Mouse (Mus musculus): ENCODE measurements around the gene Plcg1. TPM values are rescaled to one million over a fixed set of nuclear protein-coding genes. Genes with fewer than 3 reads are reported as not detected.

The Plcg1 gene
- polyA plus RNA-seq, 1 experiment from 2014 or later: 28.6 TPM

DNA sequence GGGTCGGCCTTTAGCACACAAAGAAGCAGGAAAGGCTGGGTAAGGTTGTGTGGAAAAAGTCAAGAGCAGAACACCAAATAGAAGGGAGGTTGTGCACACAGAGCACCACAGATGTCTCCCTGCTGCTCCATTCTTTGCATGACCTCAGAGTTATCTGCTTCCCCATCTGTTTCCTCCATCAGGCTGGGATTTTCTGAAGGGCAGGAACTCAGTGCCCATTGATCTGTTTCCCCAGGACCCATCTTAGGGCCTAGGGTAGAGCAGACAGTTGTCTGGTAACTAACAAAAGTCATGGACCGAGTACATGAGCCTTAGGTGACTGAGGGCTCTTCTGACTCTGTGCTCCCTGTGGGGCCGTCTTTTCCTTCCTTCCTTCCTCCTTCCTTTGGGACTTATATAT is 10.5 kb downstream of the Plcg1 start:
- no peaks in the 10 kb centered on the region for H3K36me3 ChIP-seq (ENCODE audit: control insufficient read depth, insufficient read depth, low read length)
- H3K27ac ChIP-seq (ENCODE audit: low read length): 0 out of 2 replicates have a peak overlapping the region, but pooled peaks have one; percentile 14
- H3K4me1 ChIP-seq (ENCODE audit: control insufficient read depth, insufficient read depth, low read length): peaks cover 34% of the 10 kb centered on the region
- no peak overlapping the region for H3K4me2 ChIP-seq (ENCODE audit: low read depth, low read length)
- no peak for ATAC-seq (ENCODE audit: insufficient read depth, low FRiP score)
- no peaks in the 10 kb centered on the region for H3K9me3 ChIP-seq (replicated peaks; ENCODE audit: control insufficient read depth, low read length)
- no peak overlapping the region for H3K9ac ChIP-seq (ENCODE audit: low read length)
- WGBS: 58% methylated on average over 3 of the region's 3 CpGs
- no peak overlapping the region for H3K4me3 ChIP-seq (replicated peaks; ENCODE audit: low read length)
- no peaks in the 10 kb centered on the region for H3K27me3 ChIP-seq (ENCODE audit: control insufficient read depth, insufficient read depth, low read length)

DNA sequence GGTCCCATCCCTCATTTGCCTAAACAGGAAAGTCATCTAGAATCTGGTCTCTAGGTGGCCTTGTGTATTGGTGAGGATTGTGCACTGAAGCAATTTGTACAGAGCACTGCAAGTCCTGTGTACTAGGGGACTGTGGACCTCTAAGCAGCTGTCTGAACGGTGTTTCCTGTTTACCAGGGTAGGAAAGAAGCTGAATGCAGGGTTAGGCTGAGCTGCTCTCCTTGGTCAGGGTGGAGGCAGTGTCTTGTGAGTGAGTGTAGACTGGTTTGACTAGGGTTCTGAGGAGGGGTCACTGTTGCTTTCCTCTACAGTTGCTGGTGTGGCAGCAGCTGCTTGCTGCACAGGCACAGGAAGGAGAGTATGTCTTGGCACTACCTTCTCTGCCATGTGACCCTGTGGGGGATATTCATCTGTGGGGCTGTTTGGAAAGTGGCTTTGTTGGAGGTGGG is 11.1 kb downstream of the Plcg1 start:
- WGBS: 46% methylated on average over 1 of the region's 1 CpGs
- no peak overlapping the region for H3K4me2 ChIP-seq (ENCODE audit: low read depth, low read length)
- H3K36me3 ChIP-seq (ENCODE audit: control insufficient read depth, insufficient read depth, low read length): no peaks in the 10 kb centered on the region
- no peak for ATAC-seq (ENCODE audit: insufficient read depth, low FRiP score)
- no peak overlapping the region for H3K4me3 ChIP-seq (replicated peaks; ENCODE audit: low read length)
- H3K27me3 ChIP-seq (ENCODE audit: control insufficient read depth, insufficient read depth, low read length): no peaks in the 10 kb centered on the region
- 0 out of 2 replicates have a peak overlapping the region, but pooled peaks have one; percentile 17 for H3K9ac ChIP-seq (ENCODE audit: low read length)
- peak overlapping the region; percentile 19; the same call in 1 of the 2 replicates for H3K27ac ChIP-seq (ENCODE audit: low read length)
- peaks cover 29% of the 10 kb centered on the region for H3K4me1 ChIP-seq (ENCODE audit: control insufficient read depth, insufficient read depth, low read length)
- no peaks in the 10 kb centered on the region for H3K9me3 ChIP-seq (replicated peaks; ENCODE audit: control insufficient read depth, low read length)

- H3K27me3 ChIP-seq (ENCODE audit: control insufficient read depth, insufficient read depth, low read length): no peaks in the 10 kb centered on the region
- H3K4me3 ChIP-seq (replicated peaks; ENCODE audit: low read length): no peak overlapping the region
- 87% methylated on average over 7 of the region's 7 CpGs for WGBS
- H3K4me2 ChIP-seq (ENCODE audit: low read depth, low read length): no peak overlapping the region
- no peak for ATAC-seq (ENCODE audit: insufficient read depth, low FRiP score)
- H3K9me3 ChIP-seq (replicated peaks; ENCODE audit: control insufficient read depth, low read length): no peaks in the 10 kb centered on the region
- H3K27ac ChIP-seq (ENCODE audit: low read length): no peak overlapping the region
- H3K36me3 ChIP-seq (ENCODE audit: control insufficient read depth, insufficient read depth, low read length): peaks cover 14% of the 10 kb centered on the region
- H3K4me1 ChIP-seq (ENCODE audit: control insufficient read depth, insufficient read depth, low read length): peaks cover 16% of the 10 kb centered on the region
- no peak overlapping the region for H3K9ac ChIP-seq (ENCODE audit: low read length)
Measured at GRCm38 (mm10) chr2:160744040-160744822, 13.1 kb downstream of the Plcg1 start.

DNA sequence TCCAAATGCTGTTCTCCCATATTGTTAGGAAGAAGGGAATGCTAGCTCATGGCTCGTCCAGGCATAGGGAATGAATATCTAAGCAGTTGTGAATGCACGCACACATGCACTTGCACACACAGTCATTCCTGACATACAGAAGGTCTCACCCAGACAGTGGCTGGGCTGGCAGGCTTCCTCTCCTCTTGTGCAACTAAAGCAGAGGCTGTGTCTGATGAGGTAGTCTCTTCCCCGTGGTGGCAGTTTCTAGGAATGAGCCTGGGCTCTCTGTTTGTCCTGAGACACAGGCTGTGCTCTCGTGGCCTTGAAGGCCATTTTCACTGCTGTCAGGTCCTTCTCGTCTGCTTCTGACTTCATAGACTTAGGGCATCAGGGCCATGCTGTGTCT is 13.7 kb downstream of the Plcg1 start:
- Histone ChIP-seq H3K27ac (ENCODE audit: low read length) (0 out of 2 replicates have a peak overlapping the region, but pooled peaks have one; percentile 4), H3K9me3 (replicated peaks; ENCODE audit: control insufficient read depth, low read length) (no peaks in the 10 kb centered on the region), H3K4me1 (ENCODE audit: control insufficient read depth, insufficient read depth, low read length) (peaks cover 10% of the 10 kb centered on the region), H3K27me3 (ENCODE audit: control insufficient read depth, insufficient read depth, low read length) (no peaks in the 10 kb centered on the region), H3K4me3 (replicated peaks; ENCODE audit: low read length) (no peak overlapping the region), H3K36me3 (ENCODE audit: control insufficient read depth, insufficient read depth, low read length) (peaks cover 18% of the 10 kb centered on the region), H3K9ac (ENCODE audit: low read length) (no peak overlapping the region), H3K4me2 (ENCODE audit: low read depth, low read length) (no peak overlapping the region)
- 75% methylated on average over 5 of the region's 5 CpGs for WGBS
- no peak for ATAC-seq (ENCODE audit: insufficient read depth, low FRiP score)

GRCm38 (mm10) chr2:160745497-160745896 is 14.4 kb downstream of the Plcg1 start:
- H3K4me1 ChIP-seq (ENCODE audit: control insufficient read depth, insufficient read depth, low read length): peaks cover 7% of the 10 kb centered on the region
- no peak overlapping the region for H3K4me3 ChIP-seq (replicated peaks; ENCODE audit: low read length)
- no peak overlapping the region for H3K9ac ChIP-seq (ENCODE audit: low read length)
- no peak for ATAC-seq (ENCODE audit: insufficient read depth, low FRiP score)
- H3K36me3 ChIP-seq (ENCODE audit: control insufficient read depth, insufficient read depth, low read length): peaks cover 18% of the 10 kb centered on the region
- H3K27me3 ChIP-seq (ENCODE audit: control insufficient read depth, insufficient read depth, low read length): no peaks in the 10 kb centered on the region
- 87% methylated on average over 1 of the region's 1 CpGs for WGBS
- H3K4me2 ChIP-seq (ENCODE audit: low read depth, low read length): no peak overlapping the region
- H3K27ac ChIP-seq (ENCODE audit: low read length): no peak overlapping the region
- H3K9me3 ChIP-seq (replicated peaks; ENCODE audit: control insufficient read depth, low read length): no peaks in the 10 kb centered on the region

DNA sequence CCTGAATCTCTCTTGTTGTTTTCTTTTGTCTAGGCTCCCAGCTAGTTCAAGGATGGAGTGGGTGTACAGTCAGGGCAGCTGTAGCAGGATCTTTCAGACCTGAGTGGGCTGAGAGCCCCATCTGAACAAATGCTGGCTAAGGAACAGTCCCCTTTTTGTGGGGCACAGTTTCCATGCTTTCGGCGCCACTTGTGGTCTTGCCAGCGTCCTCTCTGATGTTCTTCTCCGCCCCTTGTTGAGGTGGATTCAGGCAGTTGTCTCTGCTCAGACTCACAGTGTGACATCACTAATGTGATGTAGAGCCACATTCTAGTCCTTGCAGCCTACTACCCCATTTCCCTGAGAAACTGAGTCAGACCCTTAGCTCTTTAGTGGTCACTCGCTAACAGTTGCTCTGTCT is 15.5 kb downstream of the Plcg1 start:
- H3K4me3 ChIP-seq (replicated peaks; ENCODE audit: low read length): no peak overlapping the region
- peak overlapping the region; percentile 36 for H3K27ac ChIP-seq (ENCODE audit: low read length)
- H3K27me3 ChIP-seq (ENCODE audit: control insufficient read depth, insufficient read depth, low read length): no peaks in the 10 kb centered on the region
- H3K4me2 ChIP-seq (ENCODE audit: low read depth, low read length): no peak overlapping the region
- no peak overlapping the region for H3K9ac ChIP-seq (ENCODE audit: low read length)
- peaks cover 7% of the 10 kb centered on the region; the same call in 1 of the 2 replicates for H3K4me1 ChIP-seq (ENCODE audit: control insufficient read depth, insufficient read depth, low read length)
- peaks cover 23% of the 10 kb centered on the region for H3K36me3 ChIP-seq (ENCODE audit: control insufficient read depth, insufficient read depth, low read length)
- H3K9me3 ChIP-seq (replicated peaks; ENCODE audit: control insufficient read depth, low read length): no peaks in the 10 kb centered on the region
- ATAC-seq (ENCODE audit: insufficient read depth, low FRiP score): no peak
- WGBS: 91% methylated on average over 5 of the region's 5 CpGs

- ATAC-seq (ENCODE audit: insufficient read depth, low FRiP score): peak; percentile 64; the same call in 1 of the 2 replicates
- 78% methylated on average over 10 of the region's 10 CpGs for WGBS
- no peak overlapping the region for H3K4me2 ChIP-seq (ENCODE audit: low read depth, low read length)
- peaks cover 6% of the 10 kb centered on the region; the same call in 1 of the 2 replicates for H3K4me1 ChIP-seq (ENCODE audit: control insufficient read depth, insufficient read depth, low read length)
- no peak overlapping the region for H3K9ac ChIP-seq (ENCODE audit: low read length)
- no peak overlapping the region for H3K4me3 ChIP-seq (replicated peaks; ENCODE audit: low read length)
- no peaks in the 10 kb centered on the region for H3K9me3 ChIP-seq (replicated peaks; ENCODE audit: control insufficient read depth, low read length)
- H3K27me3 ChIP-seq (ENCODE audit: control insufficient read depth, insufficient read depth, low read length): no peaks in the 10 kb centered on the region
- H3K27ac ChIP-seq (ENCODE audit: low read length): peak overlapping the region; percentile 71
- peaks cover 27% of the 10 kb centered on the region for H3K36me3 ChIP-seq (ENCODE audit: control insufficient read depth, insufficient read depth, low read length)
Measured at GRCm38 (mm10) chr2:160747075-160747474, 16.0 kb downstream of the Plcg1 start.

DNA sequence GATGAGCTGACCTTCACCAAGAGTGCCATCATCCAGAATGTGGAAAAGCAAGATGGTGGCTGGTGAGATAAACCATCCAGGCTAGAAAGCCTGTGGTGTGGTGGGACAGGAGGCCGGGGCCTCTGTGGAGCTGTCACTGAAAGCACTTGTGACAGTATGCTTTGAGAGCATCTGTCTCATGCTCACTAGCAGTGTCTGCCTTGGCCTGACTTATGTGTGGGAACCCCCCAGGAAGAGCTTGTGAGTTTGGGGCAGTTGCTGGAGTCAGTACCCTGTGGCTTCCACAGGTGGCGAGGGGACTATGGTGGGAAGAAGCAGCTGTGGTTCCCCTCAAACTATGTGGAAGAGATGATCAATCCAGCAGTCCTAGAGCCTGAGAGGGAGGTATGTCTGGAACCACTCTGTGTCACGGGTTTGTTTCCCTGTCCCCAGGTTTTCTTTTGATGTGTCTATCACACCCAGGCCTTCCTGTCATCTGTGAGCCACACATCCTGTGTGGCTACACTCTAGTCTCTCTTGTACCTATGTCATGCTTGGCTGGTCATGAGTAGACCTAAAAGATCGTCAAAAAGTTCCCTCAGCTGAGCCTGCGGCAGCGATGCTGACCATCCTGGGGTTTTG is 25.6 kb downstream of the Plcg1 start:
- no peaks in the 10 kb centered on the region for H3K27me3 ChIP-seq (ENCODE audit: control insufficient read depth, insufficient read depth, low read length)
- H3K36me3 ChIP-seq (ENCODE audit: control insufficient read depth, insufficient read depth, low read length): peaks cover 42% of the 10 kb centered on the region; the same call in 1 of the 2 replicates
- H3K27ac ChIP-seq (ENCODE audit: low read length): no peak overlapping the region
- no peaks in the 10 kb centered on the region for H3K4me1 ChIP-seq (ENCODE audit: control insufficient read depth, insufficient read depth, low read length)
- no peak overlapping the region for H3K4me3 ChIP-seq (replicated peaks; ENCODE audit: low read length)
- H3K9ac ChIP-seq (ENCODE audit: low read length): no peak overlapping the region
- H3K4me2 ChIP-seq (ENCODE audit: low read depth, low read length): no peak overlapping the region
- ATAC-seq (ENCODE audit: insufficient read depth, low FRiP score): no peak
- 91% methylated on average over 6 of the region's 6 CpGs for WGBS
- no peaks in the 10 kb centered on the region for H3K9me3 ChIP-seq (replicated peaks; ENCODE audit: control insufficient read depth, low read length)
